In the genomic region with DNA sequence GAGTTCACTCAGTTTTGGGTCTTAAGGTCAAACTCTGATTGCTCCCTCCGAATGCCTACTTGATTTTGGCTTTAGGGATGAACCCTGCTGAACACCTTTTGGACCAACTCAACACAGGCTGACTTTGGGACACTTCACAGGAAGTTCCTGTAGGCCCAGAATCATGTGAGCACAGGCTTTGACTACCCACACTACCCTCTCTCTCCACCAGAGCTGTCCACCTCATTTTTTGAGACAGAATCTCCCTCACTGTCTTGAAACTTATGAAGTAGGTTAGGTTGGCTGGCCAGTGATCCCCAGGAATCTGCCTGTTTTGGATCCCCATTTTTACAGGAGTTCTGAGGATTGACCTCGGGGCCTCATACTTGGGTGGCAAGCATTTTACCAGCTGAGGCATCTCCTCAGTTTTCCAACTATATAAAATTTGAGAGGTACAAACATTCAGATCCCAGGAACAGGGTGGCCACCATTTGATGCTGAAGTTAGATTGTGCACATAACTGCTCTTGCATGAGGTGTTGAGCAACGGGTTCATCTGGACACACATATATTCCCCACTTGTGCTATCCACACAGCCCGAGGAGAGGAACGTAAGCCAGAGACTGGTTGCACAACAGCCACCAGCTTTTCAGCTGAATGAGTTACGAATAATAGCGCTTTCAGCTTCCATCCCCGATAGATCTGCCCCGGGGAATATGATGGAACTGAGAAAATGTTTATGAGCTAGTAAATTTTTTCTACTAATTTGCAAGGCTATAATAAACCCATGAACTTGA, we compare ENCODE assay signal across 12 mouse cellular contexts. TPM values are rescaled to one million over a fixed set of nuclear protein-coding genes. Genes with fewer than 3 reads are reported as not detected.
DNase-seq lines count a peak whose midpoint lies in the region; ATAC-seq and TF ChIP-seq lines count a peak whose summit lies in the region.
"Had no signal": no experiment of that assay in that cellular context is flagged by ENCODE, and none has a peak within 500 bp of the region (broad histone marks: within the 10 kb centered on the region; RNA-seq: fewer than 3 reads in every experiment).

No protein-coding gene starts in this region.

- no peak for TF ChIP-seq CTCF in cerebellum, adult 2 months (IDR thresholded peaks at IDR 0.05; ENCODE audit: borderline replicate concordance, insufficient read depth, low read depth, low read length)
- TF ChIP-seq CTCF in midbrain, postnatal 0 days (IDR thresholded peaks at IDR 0.05) = no peak

- no peak for ATAC-seq in lung, embryonic 15.5 days (ENCODE audit: borderline replicate concordance, extremely low read depth, low FRiP score, low TSS enrichment)
- no peak for ATAC-seq in limb, embryonic 13.5 days (ENCODE audit: low FRiP score, low read depth)
- ATAC-seq in stomach, embryonic 14.5 days (ENCODE audit: insufficient number of reproducible peaks, insufficient read depth, low FRiP score, low read depth) = no peak
- ATAC-seq in midbrain, postnatal 0 days (ENCODE audit: low FRiP score) = no peak
- ATAC-seq: hindbrain, embryonic 16.5 days had no signal

- H3K27me3 ChIP-seq in cerebellum, adult 2 months (ENCODE audit: control insufficient read depth, insufficient read depth, low read length) = no peaks in the 10 kb centered on the region
- 0 out of 2 replicates have a peak, but pooled peaks cover 3% of the 10 kb centered on the region for H3K27me3 ChIP-seq in lung, embryonic 15.5 days
- H3K27me3 ChIP-seq in limb, embryonic 13.5 days = peaks cover 23% of the 10 kb centered on the region
- H3K27me3 ChIP-seq in stomach, embryonic 14.5 days (ENCODE audit: control insufficient read depth, insufficient read depth, low read length) = no peaks in the 10 kb centered on the region
- H3K27me3 ChIP-seq in midbrain, postnatal 0 days (ENCODE audit: insufficient read depth, low read length) = no peaks in the 10 kb centered on the region

- H3K9ac ChIP-seq in lung, embryonic 15.5 days = no peak overlapping the region
- H3K9ac ChIP-seq in limb, embryonic 13.5 days = no peak overlapping the region
- no peak overlapping the region for H3K9ac ChIP-seq in stomach, embryonic 14.5 days (replicated peaks; ENCODE audit: low read depth, low read length)
- no peak overlapping the region for H3K9ac ChIP-seq in midbrain, postnatal 0 days (replicated peaks; ENCODE audit: low read length, poor library complexity, severe bottlenecking)

- no peak for DNase-seq in cerebellum, adult 2 months
- no peak for DNase-seq in cerebellum, adult 9-10 months
- DNase-seq in lung, postnatal 25 days (ENCODE audit: low spot score) = no peak
- DNase-seq in midbrain, postnatal 0 days (ENCODE audit: low spot score) = no peak
- DNase-seq in urinary bladder, postnatal 4 days (ENCODE audit: low spot score in 2 of 2) = no peak

- no peak for TF ChIP-seq POLR2A in cerebellum, adult 2 months (IDR thresholded peaks at IDR 0.05; ENCODE audit: borderline replicate concordance, insufficient read depth, low read length)

- H3K36me3 ChIP-seq in lung, embryonic 15.5 days = no peaks in the 10 kb centered on the region
- H3K36me3 ChIP-seq in limb, embryonic 13.5 days = no peaks in the 10 kb centered on the region
- H3K36me3 ChIP-seq in stomach, embryonic 14.5 days (ENCODE audit: control insufficient read depth, insufficient read depth, low read length) = no peaks in the 10 kb centered on the region
- H3K36me3 ChIP-seq in midbrain, postnatal 0 days (ENCODE audit: insufficient read depth, low read length) = no peaks in the 10 kb centered on the region

- no peaks in the 10 kb centered on the region for H3K4me1 ChIP-seq in cerebellum, adult 2 months (ENCODE audit: control insufficient read depth, insufficient read depth, low read length)
- peaks cover 28% of the 10 kb centered on the region for H3K4me1 ChIP-seq in lung, embryonic 15.5 days
- H3K4me1 ChIP-seq in limb, embryonic 13.5 days = peaks cover 29% of the 10 kb centered on the region
- peaks cover 7% of the 10 kb centered on the region; the same call in 1 of the 2 replicates for H3K4me1 ChIP-seq in stomach, embryonic 14.5 days (ENCODE audit: control insufficient read depth, insufficient read depth, low read length)
- H3K4me1 ChIP-seq in midbrain, postnatal 0 days (ENCODE audit: insufficient read depth, low read length) = peaks cover 4% of the 10 kb centered on the region

- WGBS in cerebellum, adult 2 months = 73% methylated on average over 9 of the region's 9 CpGs
- WGBS in lung, embryonic 15.5 days = 67% methylated on average over 9 of the region's 9 CpGs
- whole genome bisulfite sequencing in limb, embryonic 13.5 days = 48% methylated on average over 9 of the region's 9 CpGs
- 78% methylated on average over 9 of the region's 9 CpGs for WGBS in stomach, embryonic 14.5 days
- 71% methylated on average over 9 of the region's 9 CpGs for WGBS in midbrain, postnatal 0 days

- no peak overlapping the region for H3K4me3 ChIP-seq in cerebellum, adult 2 months (replicated peaks; ENCODE audit: insufficient read depth, low read depth, low read length)
- H3K4me3 ChIP-seq in lung, embryonic 15.5 days = no peak overlapping the region
- no peak overlapping the region for H3K4me3 ChIP-seq in limb, embryonic 13.5 days
- H3K4me3 ChIP-seq in stomach, embryonic 14.5 days (ENCODE audit: low read depth, low read length) = no peak overlapping the region
- no peak overlapping the region for H3K4me3 ChIP-seq in midbrain, postnatal 0 days (ENCODE audit: low read depth, low read length)

- H3K4me2 ChIP-seq in lung, embryonic 15.5 days = no peak overlapping the region
- H3K4me2 ChIP-seq in limb, embryonic 13.5 days (replicated peaks) = 0 out of 2 replicates have a peak overlapping the region, but pooled peaks have one; percentile 16
- H3K4me2 ChIP-seq in stomach, embryonic 14.5 days (replicated peaks; ENCODE audit: low read depth, low read length) = no peak overlapping the region
- H3K4me2 ChIP-seq in midbrain, postnatal 0 days (ENCODE audit: low read depth, low read length, poor library complexity, severe bottlenecking) = no peak overlapping the region

- H3K27ac ChIP-seq in cerebellum, adult 2 months (ENCODE audit: insufficient read depth, low read length) = peak overlapping the region; percentile 61; the same call in 1 of the 2 replicates
- H3K27ac ChIP-seq in lung, embryonic 15.5 days = 0 out of 2 replicates have a peak overlapping the region, but pooled peaks have one; percentile 0
- no peak overlapping the region for H3K27ac ChIP-seq in limb, embryonic 13.5 days
- H3K27ac ChIP-seq in stomach, embryonic 14.5 days (ENCODE audit: low read length) = peak overlapping the region; percentile 72
- no peak overlapping the region for H3K27ac ChIP-seq in midbrain, postnatal 0 days (ENCODE audit: low read depth, low read length)

- no peaks in the 10 kb centered on the region for H3K9me3 ChIP-seq in lung, embryonic 15.5 days
- no peaks in the 10 kb centered on the region for H3K9me3 ChIP-seq in limb, embryonic 13.5 days
- H3K9me3 ChIP-seq in stomach, embryonic 14.5 days (ENCODE audit: control insufficient read depth, low read depth, low read length) = no peaks in the 10 kb centered on the region
- H3K9me3 ChIP-seq in midbrain, postnatal 0 days (ENCODE audit: low read length) = no peaks in the 10 kb centered on the region

RNA-seq across cellular contexts. Expression of gene Slc22a16, which starts 45.9 kb away (rescaled TPM):
- polyA plus RNA-seq in cerebellum, adult 2 months (2012; rRNA removed) = not detected in 2 replicates
- polyA plus RNA-seq in lung, embryonic 15.5 days (2015; fragmentation: Nextera tagmentation; extraction: Ambion mirVana) = not detected in 2 replicates
- not detected in 2 replicates for polyA plus RNA-seq in limb, embryonic 13.5 days (2015; fragmentation: Nextera tagmentation; extraction: Ambion mirVana)
- polyA plus RNA-seq in stomach, embryonic 14.5 days (2014; fragmentation: Nextera tagmentation; extraction: Ambion mirVana) = not detected in 2 replicates
- total RNA-seq in midbrain, postnatal 0 days (2014; rRNA removed) = not detected in 2 replicates
- polyA plus RNA-seq in midbrain, postnatal 0 days (2015; fragmentation: Nextera tagmentation; extraction: Ambion mirVana) = not detected in 2 replicates
- total RNA-seq: megakaryocyte-erythroid progenitor cell, adult 5-6 weeks had no signal
- polyA plus RNA-seq: C2C12; embryonic facial prominence, embryonic 14.5 days; hindbrain, embryonic 16.5 days had no signal

Comparison
In these comparisons a context has a peak if more than half of its experiments do, and no peak if none do; other contexts are left out.
1. H3K27ac ChIP-seq: peak in cerebellum, adult 2 months (single experiment), lung, embryonic 15.5 days (single experiment) and stomach, embryonic 14.5 days (single experiment); none in limb, embryonic 13.5 days (single experiment) and midbrain, postnatal 0 days (single experiment).